Mouse (Mus musculus) skeletal muscle tissue, adult 2 months (tissue): ENCODE data around the gene Gm11937.

Source experiments
- DNase-seq: peaks from one replicate; pipeline ENCODE4 v3.0.0-alpha.2; 2012; ENCODE audit warnings: low read depth, low spot score

Gm11937 gene

DNA sequence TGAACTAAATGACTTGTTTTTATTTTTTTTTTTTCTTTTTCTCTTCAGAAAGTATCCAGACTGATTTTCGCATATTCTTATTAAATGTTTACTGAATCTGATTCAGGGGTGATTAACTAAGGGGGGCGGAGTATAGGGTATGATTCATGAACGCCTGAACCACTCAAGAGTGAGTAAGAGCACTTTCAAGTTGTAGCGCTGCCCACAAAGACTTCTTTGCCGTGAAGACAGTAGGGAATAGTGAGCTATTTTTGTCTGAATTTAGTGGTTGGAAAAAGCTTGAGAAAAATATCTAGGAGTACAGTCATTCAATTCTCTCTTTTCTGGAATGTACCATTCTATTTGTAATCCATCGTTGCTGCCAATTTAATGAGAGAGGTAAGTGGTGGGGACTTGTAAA, 28.4 kb downstream of the Gm11937 start:
- DNase-seq = no peak

- DNase-seq = no peak
Measured at GRCm38 (mm10) chr11:99581051-99581450, 28.9 kb downstream of the Gm11937 start.

DNA sequence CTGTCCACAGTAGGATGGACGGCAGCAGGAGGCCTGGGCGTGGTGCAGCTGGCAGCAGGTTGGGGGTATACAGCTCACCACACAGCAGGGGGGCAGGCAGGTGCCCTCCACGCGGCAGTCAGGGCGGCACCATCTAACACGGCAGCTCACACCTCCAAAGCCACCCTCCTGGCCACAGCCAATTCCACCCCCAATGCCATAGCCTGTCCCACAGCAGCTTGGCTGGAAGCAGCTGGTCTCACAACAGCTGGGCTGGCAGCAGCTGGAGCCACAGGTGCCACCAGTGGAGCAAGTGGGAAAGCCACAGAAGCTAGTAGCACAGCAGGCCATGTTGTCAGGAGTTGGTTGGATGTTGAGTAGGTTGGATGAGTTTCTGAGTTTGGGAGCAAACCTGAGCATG, 29.4 kb downstream of the Gm11937 start, which contains the start of gene Krtap1-5:
Gene Krtap1-5, minus strand, starts transcription at position 381 of the 400 bp plus-strand sequence.
- no peak for DNase-seq

- peak; percentile 5 for DNase-seq
Measured at GRCm38 (mm10) chr11:99574106-99574505, 35.9 kb downstream of the Gm11937 start.

DNA sequence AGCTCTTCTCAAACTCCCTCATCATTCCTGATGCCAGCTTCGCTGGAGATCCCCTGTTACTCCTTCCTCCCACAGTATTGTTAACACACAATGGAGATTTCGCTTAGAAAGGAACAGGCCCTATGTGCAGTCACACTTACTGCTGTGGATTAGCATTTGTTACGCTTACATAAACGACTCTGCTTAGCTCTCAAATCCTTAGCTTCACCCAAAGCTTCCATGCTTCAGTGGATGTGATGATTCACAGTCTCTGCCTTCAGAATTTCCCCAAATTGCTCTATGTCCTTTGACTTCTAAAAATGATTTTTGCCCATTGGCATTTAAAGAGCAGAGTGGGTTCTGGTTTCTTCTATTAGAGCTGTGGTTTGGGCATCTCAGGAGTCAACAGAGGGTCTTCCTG, 36.8 kb downstream of the Gm11937 start:
- no peak for DNase-seq

DNA sequence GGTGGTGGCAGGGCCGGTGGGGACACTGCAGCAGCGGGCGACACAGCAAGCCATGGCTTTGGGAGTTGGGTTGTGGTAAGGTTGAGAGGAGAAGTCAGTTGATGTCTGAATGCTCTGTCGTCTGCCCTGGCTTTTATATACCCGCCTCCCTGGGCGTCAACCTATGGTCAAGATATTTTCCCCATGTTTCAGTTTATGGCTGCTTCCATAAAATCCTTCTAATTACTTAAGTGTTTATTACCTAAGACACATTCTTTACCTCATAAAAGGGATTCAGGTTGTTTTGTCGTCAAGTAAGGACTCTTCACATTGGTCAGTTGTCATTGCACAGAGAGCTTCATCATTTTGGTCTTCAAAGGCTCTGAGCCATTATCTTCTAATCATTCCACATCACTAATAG, 43.5 kb downstream of the Gm11937 start, which contains the start of gene Krtap3-1:
Gene Krtap3-1, minus strand, starts transcription at position 101 of the 400 bp plus-strand sequence.
- DNase-seq = no peak

- DNase-seq = no peak
Measured at GRCm38 (mm10) chr11:99562580-99562979, 47.4 kb downstream of the Gm11937 start.
